Mouse (Mus musculus) c-Kit-positive CD71-positive TER-119-negative erythroid progenitor cells, embryonic 14.5 days (primary cell): ENCODE measurements around the gene H2-M10.4.
"Not testable (repeated sequence)": the region's sequence is repeated elsewhere in the genome, so short reads cannot be mapped to it uniquely, and the experiment has no call there.

Experiments used
- DNase-seq: peaks from one replicate; pipeline ENCODE4 v3.0.0-alpha.2; 2013; ENCODE audit warnings: low read depth

The H2-M10.4 gene

DNA sequence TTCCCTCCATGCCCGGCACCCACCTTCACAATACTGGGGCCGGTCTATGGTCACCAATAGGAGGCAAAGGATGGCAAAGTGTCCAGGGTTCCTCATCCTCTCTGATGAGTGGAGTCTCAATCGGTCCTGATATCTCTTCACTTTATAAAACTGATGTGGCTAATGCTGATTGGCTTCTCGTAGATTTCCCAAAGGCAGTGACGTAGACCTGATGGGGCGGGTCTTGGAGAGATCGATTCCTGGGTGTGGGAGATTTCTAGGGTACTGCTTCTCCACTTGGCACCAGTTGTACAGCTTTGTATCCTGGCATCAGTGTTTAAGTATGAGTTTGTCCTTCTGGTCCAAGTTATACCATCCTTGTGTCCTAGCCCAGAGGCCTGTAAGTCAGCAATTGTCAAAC is at the start of gene H2-M10.4:
Gene H2-M10.4, minus strand, starts transcription at position 101 of the 400 bp plus-strand sequence.
- DNase-seq, result no peak

GRCm38 (mm10) chr17:36503910-36504309 is 41.8 kb upstream of the H2-M10.4 start:
- DNase-seq, result no peak

DNA sequence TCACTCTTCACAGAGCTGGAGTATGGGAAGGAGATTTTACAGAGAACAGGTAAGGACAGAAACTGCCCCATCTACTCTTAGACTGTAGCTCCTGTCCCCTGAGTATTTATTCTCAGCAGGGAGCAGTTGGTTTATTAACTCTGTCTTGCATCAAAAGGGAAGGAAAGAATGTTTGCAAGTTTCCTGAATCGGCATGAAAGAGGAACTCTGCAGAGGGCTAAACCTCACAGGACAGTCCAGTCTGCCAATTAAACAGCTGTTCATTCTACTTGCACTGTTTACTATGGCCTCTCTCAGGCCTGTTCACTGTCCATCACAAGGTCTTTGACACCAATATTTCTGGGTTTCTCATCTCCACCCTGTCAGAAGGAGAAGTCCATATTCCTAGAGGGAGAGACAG is 38.3 kb upstream of the H2-M10.4 start:
- DNase-seq, result no peak

GRCm38 (mm10) chr17:36488181-36488580 is 26.0 kb upstream of the H2-M10.4 start:
- not testable (repeated sequence) for DNase-seq

DNA sequence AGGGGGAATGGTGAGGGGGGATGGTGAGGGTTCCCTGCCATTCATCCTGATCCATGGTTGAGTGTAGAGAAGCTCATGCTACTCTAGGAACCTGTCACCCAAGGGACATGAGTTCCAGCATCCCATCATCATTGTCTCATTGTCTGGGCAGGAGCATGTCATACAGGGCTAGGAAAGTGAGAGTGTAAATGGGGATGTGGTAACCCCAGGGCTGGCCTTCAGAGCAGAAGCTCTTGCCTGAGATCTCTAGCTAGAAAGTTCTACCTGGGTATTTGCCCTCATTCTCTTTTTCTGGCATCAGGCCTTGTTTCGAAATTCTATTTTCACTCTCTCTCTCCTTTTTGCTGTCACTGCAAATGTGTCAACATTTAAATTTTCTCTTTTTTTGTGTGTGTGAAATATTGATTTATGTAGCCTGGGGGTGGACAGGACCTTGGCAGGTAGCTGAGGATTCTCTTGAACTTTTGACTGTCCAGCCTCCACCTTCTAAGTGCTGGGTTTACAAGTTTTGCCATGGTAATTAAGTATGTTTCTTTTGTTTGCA is 24.6 kb upstream of the H2-M10.4 start:
- no peak for DNase-seq

- DNase-seq, result no peak
Observed at GRCm38 (mm10) chr17:36483865-36484264, 21.7 kb upstream of the H2-M10.4 start.

DNA sequence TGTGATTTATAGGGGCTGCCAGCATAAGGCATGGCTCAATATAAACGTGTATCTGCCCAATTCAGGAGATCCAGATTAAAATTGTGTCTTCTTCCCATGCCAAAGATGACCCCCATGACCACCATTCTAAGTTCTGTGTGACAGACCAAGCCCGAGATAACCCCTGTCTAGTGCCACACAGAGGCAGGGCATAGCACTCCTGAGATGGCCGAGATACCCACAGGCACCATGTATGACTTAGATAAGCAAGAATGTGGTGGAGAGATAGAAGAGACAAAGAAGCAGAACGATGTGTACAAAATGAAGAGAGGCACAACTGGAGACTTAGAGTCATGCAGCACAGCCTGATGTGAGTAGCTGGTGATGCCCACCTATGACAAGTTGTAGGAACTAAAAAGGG is 5.9 kb downstream of the H2-M10.4 start:
- DNase-seq, result no peak

DNA sequence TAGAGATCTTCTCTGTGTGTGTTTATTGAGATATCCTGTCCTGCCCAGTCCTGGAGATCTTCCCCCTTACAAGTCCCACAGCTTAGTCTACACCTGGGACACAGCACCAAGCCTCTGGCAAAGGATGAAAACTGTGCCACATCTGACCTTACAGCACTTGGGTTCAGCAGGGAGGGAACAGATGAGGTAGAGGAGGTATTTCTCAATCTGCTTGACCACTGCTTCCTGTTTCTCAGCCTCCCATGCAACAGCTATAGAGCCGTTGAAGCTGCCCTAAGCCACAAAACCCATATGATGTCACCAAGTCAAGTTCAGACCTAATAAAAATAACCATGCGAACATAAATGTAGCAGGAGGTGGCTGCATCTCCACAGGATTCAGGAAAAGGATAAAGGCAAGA is 30.7 kb downstream of the H2-M10.4 start:
- DNase-seq, result no peak

- DNase-seq, result peak; percentile 17
Observed at GRCm38 (mm10) chr17:36418091-36418754, 43.9 kb downstream of the H2-M10.4 start.

- DNase-seq, result no peak
Observed at GRCm38 (mm10) chr17:36417416-36417815, 44.7 kb downstream of the H2-M10.4 start.

- DNase-seq, result no peak
Observed at GRCm38 (mm10) chr17:36415407-36415806, 46.7 kb downstream of the H2-M10.4 start.

GRCm38 (mm10) chr17:36414361-36414760 is 47.8 kb downstream of the H2-M10.4 start:
- no peak for DNase-seq
